Mouse (Mus musculus) midbrain, embryonic 16.5 days (tissue): Measurements from ENCODE around the gene Med13l. TPM values are rescaled to one million over a fixed set of nuclear protein-coding genes. Genes with fewer than 3 reads are reported as not detected.
A peak's percentile ranks its signal among the peaks of the same experiment; 100 is the strongest.

ENCODE experiments used
- ATAC-seq: fragments of 200-750 bp; cut with Nextera tagmentation; 2 replicates; pipeline ENCODE4 v1.8.0; 2017; ENCODE audit warnings: moderate TSS enrichment
- H3K27ac ChIP-seq: fragments of 300-500 bp; sonication (generic); 2 replicates; pipeline ENCODE4 v1.5.1; 2014; ENCODE audit warnings: mild to moderate bottlenecking, low read length, mixed read lengths
- H3K27me3 ChIP-seq: fragments of 300-500 bp; sonication (generic); 2 replicates; pipeline ENCODE4 v1.6.1; 2014; ENCODE audit warnings: low read depth, low read length, mixed read lengths; ENCODE audit not compliant: control insufficient read depth, insufficient read depth
- H3K36me3 ChIP-seq: fragments of 300-500 bp; sonication (generic); 2 replicates; pipeline ENCODE4 v1.6.1; 2014; ENCODE audit warnings: mild to moderate bottlenecking, low read length, moderate library complexity, mixed read lengths; ENCODE audit not compliant: control insufficient read depth, insufficient read depth
- H3K4me1 ChIP-seq: fragments of 300-500 bp; sonication (generic); 2 replicates; pipeline ENCODE4 v1.6.1; 2014; ENCODE audit warnings: mild to moderate bottlenecking, low read length, mixed read lengths; ENCODE audit not compliant: control insufficient read depth, insufficient read depth
- H3K4me2 ChIP-seq: fragments of 300-500 bp; sonication (generic); 2 replicates; pipeline ENCODE4 v1.6.1; 2014; ENCODE audit warnings: mild to moderate bottlenecking, low read length, mixed read lengths
- H3K4me3 ChIP-seq: fragments of 300-500 bp; sonication (generic); 2 replicates; pipeline ENCODE4 v1.5.1; 2014; ENCODE audit warnings: low read depth, mild to moderate bottlenecking, low read length, moderate library complexity, mixed read lengths
- H3K9ac ChIP-seq: fragments of 300-500 bp; sonication (generic); 2 replicates; pipeline ENCODE4 v1.6.1; 2014; ENCODE audit warnings: low read depth, low read length, mixed read lengths
- H3K9me3 ChIP-seq: fragments of 300-500 bp; sonication (generic); replicated peaks from 2 replicates; pipeline ENCODE4 v1.6.1; 2014; ENCODE audit warnings: mild to moderate bottlenecking, low read length, mixed read lengths; ENCODE audit not compliant: control insufficient read depth, poor library complexity, severe bottlenecking
- WGBS: fragments of 180-500 bp; shearing (Covaris S2); extraction: QIAGEN DNeasy Blood & Tissue Kit; methylation state at CpG from one replicate; pipeline ENCODE4 v1.1.7; 2014; 5-methylcytosine and 5-hydroxymethylcytosine counted together
- polyA plus RNA-seq: library from polyadenylated mRNA; unstranded; fragments of >200 nt; fragmentation: Nextera tagmentation; extraction: Ambion mirVana; gene quantifications from 2 replicates; pipeline ENCODE4 v1.2.1, GENCODE M21; 2015

Gene Med13l
- polyA plus RNA-seq, 1 experiment from 2014 or later, result 14.4 TPM

DNA sequence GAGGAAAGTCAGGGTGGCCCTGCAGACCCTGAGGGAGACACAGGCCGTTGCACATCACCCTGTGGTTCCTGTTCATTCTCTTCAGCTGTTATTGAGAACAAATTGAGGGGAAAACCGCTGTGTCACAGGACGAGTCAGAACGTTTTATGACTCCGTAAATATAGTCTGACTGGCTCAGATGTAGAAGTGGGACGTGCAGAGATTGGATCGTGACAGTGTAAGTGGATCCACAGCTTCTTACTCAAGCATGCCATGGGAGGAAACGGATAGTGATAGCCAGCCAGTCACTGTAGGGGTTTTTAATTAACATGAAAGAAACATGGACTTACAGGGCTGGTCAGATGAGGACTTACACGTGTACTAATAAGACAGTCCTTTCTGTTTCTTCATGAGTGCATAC lies 174.0 kb downstream of the Med13l start:
- Histone ChIP-seq H3K27ac (no peak overlapping the region), H3K36me3 (peaks cover 24% of the 10 kb centered on the region; the same call in 1 of the 2 replicates), H3K9ac (no peak overlapping the region), H3K4me1 (no peaks in the 10 kb centered on the region), H3K9me3 (no peaks in the 10 kb centered on the region), H3K4me2 (no peak overlapping the region), H3K27me3 (no peaks in the 10 kb centered on the region), H3K4me3 (no peak overlapping the region)
- no peak for ATAC-seq
- WGBS, result 83% methylated on average over 9 of the region's 9 CpGs

DNA sequence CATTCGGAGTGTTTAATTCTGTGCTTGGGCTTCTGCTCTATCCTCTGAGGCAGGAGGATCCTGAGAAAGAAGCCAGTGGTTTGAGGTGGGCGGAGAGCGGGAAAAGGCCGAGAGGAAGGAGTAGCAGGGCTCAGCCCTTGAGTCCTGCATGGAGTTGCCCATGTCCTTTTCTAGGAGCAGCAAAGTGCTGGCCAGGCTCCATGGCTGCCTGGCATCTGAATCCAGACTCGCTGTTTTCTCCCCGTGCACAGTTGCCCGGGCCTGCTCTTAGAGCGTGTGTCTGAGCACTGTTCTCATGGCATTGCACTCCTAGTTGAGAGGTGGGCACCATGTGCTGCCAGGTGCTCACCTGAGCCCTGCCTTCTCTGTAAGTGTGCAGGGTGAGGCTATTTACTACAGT lies 175.3 kb downstream of the Med13l start:
- peaks cover 33% of the 10 kb centered on the region for H3K36me3 ChIP-seq
- no peak overlapping the region for H3K4me3 ChIP-seq
- H3K27me3 ChIP-seq, result no peaks in the 10 kb centered on the region
- no peak overlapping the region for H3K9ac ChIP-seq
- H3K4me2 ChIP-seq, result no peak overlapping the region
- 97% methylated on average over 8 of the region's 8 CpGs for WGBS
- H3K4me1 ChIP-seq, result no peaks in the 10 kb centered on the region
- H3K27ac ChIP-seq, result no peak overlapping the region
- H3K9me3 ChIP-seq, result no peaks in the 10 kb centered on the region; the same call in 1 of the 2 replicates
- ATAC-seq, result no peak

DNA sequence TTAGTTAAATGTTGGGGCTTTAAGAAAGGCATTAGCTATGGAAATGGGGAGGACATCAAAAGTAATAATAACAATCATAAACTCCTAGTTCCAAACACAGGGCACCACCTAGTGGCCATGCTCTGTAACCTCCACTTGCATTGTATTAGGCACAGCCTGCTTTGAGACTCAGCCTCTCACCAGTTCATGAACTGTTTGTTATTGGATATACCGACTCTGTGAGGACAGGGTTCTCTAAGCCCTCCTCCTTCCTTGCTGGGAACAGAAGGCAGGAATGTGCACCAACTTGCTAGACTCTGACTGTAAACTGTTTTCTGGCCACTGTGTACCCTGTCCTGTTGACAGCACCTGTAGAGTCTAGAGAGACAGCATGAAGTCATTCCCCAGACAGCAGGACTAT lies 177.1 kb downstream of the Med13l start:
- Histone ChIP-seq H3K4me1 (no peaks in the 10 kb centered on the region), H3K4me2 (no peak overlapping the region), H3K36me3 (peaks cover 42% of the 10 kb centered on the region), H3K27me3 (no peaks in the 10 kb centered on the region), H3K9me3 (no peaks in the 10 kb centered on the region; the same call in 1 of the 2 replicates), H3K27ac (no peak overlapping the region), H3K4me3 (no peak overlapping the region), H3K9ac (no peak overlapping the region)
- WGBS, result 37% methylated on average over 1 of the region's 1 CpGs
- no peak; the same call in 1 of the 2 replicates for ATAC-seq

DNA sequence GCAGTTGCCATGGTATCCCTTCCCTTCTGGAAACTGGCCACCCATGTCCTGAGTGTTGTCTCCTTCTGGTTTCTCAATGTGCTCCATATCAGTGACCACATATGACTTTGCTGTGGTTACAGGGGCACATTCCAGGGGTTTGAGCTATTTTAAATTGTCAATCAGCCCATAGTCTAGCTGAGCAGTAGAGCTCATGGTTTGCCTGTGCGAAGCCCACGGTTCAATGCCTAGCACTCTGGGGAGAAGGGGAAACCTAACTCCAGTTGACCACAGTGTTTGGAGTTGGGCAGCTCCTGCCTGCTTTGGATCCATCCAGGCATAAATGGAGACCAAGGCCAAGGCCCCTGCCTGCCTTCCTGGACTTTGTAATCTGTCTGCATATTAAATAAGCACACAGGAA lies 182.6 kb downstream of the Med13l start:
- H3K27me3 ChIP-seq, result no peaks in the 10 kb centered on the region
- H3K27ac ChIP-seq, result no peak overlapping the region
- no peak overlapping the region for H3K4me2 ChIP-seq
- H3K4me1 ChIP-seq, result no peaks in the 10 kb centered on the region
- no peak overlapping the region for H3K9ac ChIP-seq
- 100% methylated on average over 2 of the region's 2 CpGs for WGBS
- no peaks in the 10 kb centered on the region; the same call in 1 of the 2 replicates for H3K9me3 ChIP-seq
- ATAC-seq, result no peak
- H3K36me3 ChIP-seq, result peaks cover 38% of the 10 kb centered on the region
- H3K4me3 ChIP-seq, result no peak overlapping the region

DNA sequence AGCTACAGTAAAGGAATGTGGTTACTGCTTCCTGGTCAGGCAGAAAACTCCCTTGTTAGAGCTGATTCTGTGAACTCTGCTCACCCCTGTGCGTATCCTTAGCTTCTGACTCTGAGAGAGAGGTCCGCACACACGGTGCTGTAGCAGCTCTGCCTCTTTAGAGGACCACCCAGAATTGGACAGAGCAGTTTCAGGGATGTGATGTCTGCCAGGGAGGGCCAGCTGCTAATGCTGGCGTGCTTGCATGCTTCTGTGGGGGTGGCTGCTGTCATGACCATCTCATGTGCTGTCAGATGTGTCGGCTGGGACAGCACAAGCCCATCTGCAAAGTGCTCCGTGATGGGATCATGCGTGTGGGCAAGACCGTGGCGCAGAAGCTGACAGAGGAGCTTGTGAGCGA lies 186.5 kb downstream of the Med13l start:
- Histone ChIP-seq H3K9me3 (no peaks in the 10 kb centered on the region), H3K27me3 (no peaks in the 10 kb centered on the region), H3K4me1 (no peaks in the 10 kb centered on the region), H3K4me2 (no peak overlapping the region), H3K4me3 (no peak overlapping the region), H3K27ac (no peak overlapping the region), H3K36me3 (peaks cover 26% of the 10 kb centered on the region), H3K9ac (no peak overlapping the region)
- 90% methylated on average over 10 of the region's 10 CpGs for WGBS
- ATAC-seq, result no peak

DNA sequence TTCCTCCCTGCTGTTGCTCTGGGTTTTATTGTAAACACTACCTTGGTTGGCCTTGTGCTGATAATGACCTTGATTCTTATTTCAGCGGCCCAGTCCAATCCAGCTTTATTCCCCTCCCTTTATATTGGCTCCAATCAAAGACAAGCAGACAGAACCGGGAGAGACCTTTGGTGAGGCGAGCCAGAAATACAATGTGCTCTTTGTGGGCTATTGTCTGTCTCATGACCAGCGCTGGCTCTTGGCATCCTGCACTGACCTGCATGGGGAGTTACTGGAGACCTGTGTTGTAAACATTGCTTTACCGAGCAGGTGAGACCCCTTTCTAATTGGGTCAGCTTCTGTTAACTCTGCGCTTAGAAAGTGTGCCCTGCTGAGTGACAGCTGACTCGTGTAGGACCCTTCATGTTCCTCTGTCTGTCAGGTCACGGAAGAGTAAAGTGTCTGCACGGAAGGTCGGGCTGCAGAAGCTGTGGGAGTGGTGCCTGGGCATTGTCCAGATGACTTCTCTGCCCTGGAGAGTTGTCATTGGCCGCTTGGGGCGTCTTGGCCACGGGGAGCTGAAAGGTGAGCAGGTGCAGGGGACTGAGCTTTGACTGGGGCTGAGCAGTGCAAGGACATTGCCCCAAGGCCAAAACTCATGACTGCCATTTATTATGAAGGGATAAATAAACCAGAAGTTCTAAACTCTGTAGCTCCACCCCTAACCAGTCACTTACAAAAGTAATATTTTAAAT lies 191.1 kb downstream of the Med13l start:
- ATAC-seq, result no peak

DNA sequence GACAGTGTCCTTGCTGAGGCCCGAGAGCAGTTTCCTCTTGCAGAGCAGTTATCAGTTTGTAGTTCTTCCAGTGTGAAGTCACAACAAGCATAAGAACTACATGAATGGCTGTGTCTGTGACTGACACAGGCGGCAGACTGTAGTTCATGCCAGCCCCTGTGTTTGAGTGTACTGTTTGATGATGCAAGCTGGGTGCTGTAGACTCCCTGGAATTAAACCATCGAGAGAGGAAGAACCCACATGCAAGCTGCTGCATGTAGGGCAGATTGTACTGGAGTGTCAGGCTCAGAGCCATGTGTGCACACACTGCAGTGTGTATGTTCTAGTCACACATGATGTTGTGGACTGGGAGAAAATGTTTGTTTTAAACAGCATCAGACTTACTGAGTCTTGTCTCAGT lies 192.4 kb downstream of the Med13l start:
- Histone ChIP-seq H3K9me3 (no peaks in the 10 kb centered on the region), H3K4me1 (no peaks in the 10 kb centered on the region), H3K36me3 (peaks cover 29% of the 10 kb centered on the region), H3K9ac (no peak overlapping the region), H3K27me3 (no peaks in the 10 kb centered on the region), H3K4me3 (no peak overlapping the region), H3K27ac (no peak overlapping the region; the same call in 1 of the 2 replicates), H3K4me2 (no peak overlapping the region)
- WGBS, result 88% methylated on average over 3 of the region's 3 CpGs
- no peak for ATAC-seq

More for the DNA sequence above, 191.1 kb downstream of the Med13l start:
- Histone ChIP-seq H3K36me3 (peaks cover 24% of the 10 kb centered on the region), H3K27ac (no peak overlapping the region), H3K27me3 (no peaks in the 10 kb centered on the region), H3K4me1 (no peaks in the 10 kb centered on the region), H3K9me3 (no peaks in the 10 kb centered on the region), H3K4me3 (no peak overlapping the region), H3K4me2 (no peak overlapping the region), H3K9ac (no peak overlapping the region)
- 71% methylated on average over 13 of the region's 13 CpGs for WGBS

DNA sequence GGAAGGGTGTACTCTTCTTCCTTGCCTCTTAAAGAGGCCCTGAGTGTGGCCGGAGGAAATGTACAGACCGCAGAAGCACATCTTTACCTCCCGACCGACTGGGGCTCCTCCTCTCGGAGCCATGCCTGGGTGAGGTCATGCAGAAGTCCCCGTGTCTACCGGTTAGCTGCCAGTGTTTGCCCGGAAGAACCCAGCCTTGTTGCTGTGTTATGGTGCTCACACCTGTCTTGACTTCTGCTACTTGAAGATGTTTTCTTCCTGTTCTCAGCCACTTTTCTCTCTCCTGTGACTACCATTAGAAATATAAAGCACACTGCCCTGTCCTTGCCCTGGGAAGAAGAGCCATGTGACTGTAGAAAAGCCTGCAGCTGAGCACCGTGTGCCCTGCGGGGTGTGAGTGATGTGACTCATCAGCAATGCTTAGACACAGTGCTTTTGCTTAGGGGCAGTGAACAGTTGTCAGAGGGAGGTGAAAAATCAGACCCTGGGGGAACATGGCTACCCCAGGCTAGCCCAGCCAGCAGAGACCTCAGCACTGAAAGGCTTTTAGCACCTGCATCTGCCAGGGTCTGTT lies 193.1 kb downstream of the Med13l start:
- H3K4me3 ChIP-seq, result no peak overlapping the region
- H3K36me3 ChIP-seq, result peaks cover 31% of the 10 kb centered on the region
- H3K4me1 ChIP-seq, result no peaks in the 10 kb centered on the region
- H3K27me3 ChIP-seq, result no peaks in the 10 kb centered on the region
- no peaks in the 10 kb centered on the region for H3K9me3 ChIP-seq
- 83% methylated on average over 10 of the region's 10 CpGs for WGBS
- no peak overlapping the region for H3K4me2 ChIP-seq
- H3K9ac ChIP-seq, result no peak overlapping the region
- peak overlapping the region; percentile 54 for H3K27ac ChIP-seq
- no peak for ATAC-seq

DNA sequence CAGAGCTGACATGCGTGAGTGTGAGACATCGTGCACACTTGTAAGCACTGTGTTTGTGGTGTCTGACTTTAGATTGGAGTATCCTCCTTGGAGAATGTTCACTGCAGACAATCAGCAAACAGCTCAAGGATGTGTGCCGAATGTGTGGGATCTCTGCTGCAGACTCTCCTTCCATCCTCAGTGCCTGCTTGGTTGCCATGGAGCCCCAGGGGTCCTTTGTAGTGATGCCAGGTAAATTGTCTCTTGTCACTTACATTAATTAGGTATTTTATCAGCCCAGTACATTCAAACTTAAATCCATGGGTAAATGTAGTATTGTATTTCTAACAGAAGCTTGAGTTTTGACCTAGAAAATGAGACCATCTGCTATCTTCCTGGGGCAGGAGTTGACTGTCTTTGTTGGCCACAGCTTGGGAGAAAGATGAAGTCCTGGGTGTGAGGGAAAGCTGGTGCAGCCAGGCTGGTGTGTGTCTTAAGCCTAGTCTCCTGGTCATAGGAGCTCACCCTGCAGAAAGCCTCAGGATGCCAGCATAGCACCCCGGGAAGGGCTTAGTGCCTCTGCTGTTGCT lies 193.8 kb downstream of the Med13l start:
- H3K4me2 ChIP-seq, result no peak overlapping the region
- ATAC-seq, result no peak
- no peaks in the 10 kb centered on the region for H3K27me3 ChIP-seq
- H3K9me3 ChIP-seq, result no peaks in the 10 kb centered on the region
- H3K4me1 ChIP-seq, result no peaks in the 10 kb centered on the region
- H3K4me3 ChIP-seq, result no peak overlapping the region
- no peak overlapping the region for H3K9ac ChIP-seq
- H3K27ac ChIP-seq, result peak overlapping the region; percentile 54
- 52% methylated on average over 4 of the region's 4 CpGs for WGBS
- peaks cover 28% of the 10 kb centered on the region for H3K36me3 ChIP-seq
